Mouse (Mus musculus): ENCODE measurements around the gene Lix1l.

GRCm38 (mm10) chr3:96581141-96581540 is 19.8 kb upstream of the Lix1l start:
- TF ChIP-seq CTCF (IDR thresholded peaks at IDR 0.05; ENCODE audit: control insufficient read depth, insufficient read depth, insufficient replicate concordance, low read depth, low read length), result no peak
- TF ChIP-seq POLR2A (IDR thresholded peaks at IDR 0.05; ENCODE audit: control insufficient read depth, low read depth, low read length), result no peak
